Comparison of ENCODE assay signal across 8 mouse cellular contexts in the genomic region with DNA sequence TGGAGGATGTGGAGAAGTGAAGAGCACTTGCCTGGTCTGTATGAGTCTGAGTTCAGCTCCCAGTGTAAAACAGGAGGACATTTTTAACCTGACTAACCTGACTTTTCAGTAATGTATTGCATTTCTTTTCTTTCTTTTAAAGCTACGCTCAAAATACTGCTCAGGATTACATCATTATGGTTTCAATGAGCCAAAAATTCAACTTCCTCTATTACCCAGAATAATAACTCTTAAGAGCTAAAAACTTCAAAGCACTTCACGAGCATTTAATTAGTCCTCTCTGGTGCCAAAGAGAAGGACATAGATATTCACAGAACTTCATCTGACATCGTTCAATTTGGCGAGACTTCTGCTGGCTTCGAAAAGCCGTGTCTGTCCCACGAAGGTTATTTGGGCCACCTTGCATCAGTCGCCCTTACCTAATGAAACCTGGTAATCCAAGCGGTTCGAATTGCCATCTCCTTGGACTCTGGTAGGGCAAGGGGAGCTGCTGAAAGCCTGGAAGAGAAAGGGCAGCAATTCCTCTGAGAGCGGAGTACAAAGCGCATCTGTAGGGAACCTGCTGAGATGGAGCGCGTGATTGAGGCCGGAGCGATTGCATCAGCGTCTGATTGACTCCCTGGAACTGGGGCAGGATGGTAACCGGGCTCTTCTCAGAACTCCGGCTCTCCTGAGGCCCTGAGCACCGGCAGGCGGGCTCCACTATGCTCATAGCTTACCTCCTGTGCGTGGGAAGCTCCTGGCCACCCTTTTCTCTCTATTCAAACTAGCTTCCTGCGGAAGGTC. TPM values are rescaled to one million over a fixed set of nuclear protein-coding genes. Genes with fewer than 3 reads are reported as not detected.
A peak's percentile ranks its signal among the peaks of the same experiment; 100 is the strongest.
DNase-seq lines count a peak whose midpoint lies in the region; ATAC-seq lines count a peak whose summit lies in the region.

No protein-coding gene starts in this region.

- no peak for ATAC-seq in heart, embryonic 11.5 days (replicated peaks; ENCODE audit: insufficient number of reproducible peaks, low FRiP score, low TSS enrichment)
- no peak for ATAC-seq in hindbrain, embryonic 12.5 days (ENCODE audit: low FRiP score)

- H3K27me3 ChIP-seq in heart, embryonic 11.5 days (ENCODE audit: control insufficient read depth, insufficient read depth, low read length) = no peaks in the 10 kb centered on the region
- H3K27me3 ChIP-seq in forebrain, embryonic 10.5 days (ENCODE audit: poor library complexity, severe bottlenecking) = peaks cover 11% of the 10 kb centered on the region
- no peaks in the 10 kb centered on the region; the same call in 1 of the 2 replicates for H3K27me3 ChIP-seq in hindbrain, embryonic 12.5 days

- 29% methylated on average over 23 of the region's 23 CpGs for WGBS in heart, embryonic 11.5 days (ENCODE audit: insufficient replicate concordance)
- 17% methylated on average over 23 of the region's 23 CpGs for WGBS in forebrain, embryonic 10.5 days
- WGBS in hindbrain, embryonic 12.5 days = 23% methylated on average over 23 of the region's 23 CpGs

- no peaks in the 10 kb centered on the region for H3K9me3 ChIP-seq in heart, embryonic 11.5 days (replicated peaks; ENCODE audit: control insufficient read depth, low read length)
- H3K9me3 ChIP-seq in forebrain, embryonic 10.5 days = no peaks in the 10 kb centered on the region
- no peaks in the 10 kb centered on the region for H3K9me3 ChIP-seq in hindbrain, embryonic 12.5 days (replicated peaks)

- peak; percentile 95 for DNase-seq in heart, adult 11 months
- peak; percentile 54 for DNase-seq in forebrain, embryonic 10.5 days (ENCODE audit: extremely low spot score, low spot score)
- DNase-seq in layer of hippocampus, postnatal 10 days (ENCODE audit: low spot score in 2 of 2) = peak; percentile 34 to 43
- peak; percentile 58 to 67 for DNase-seq in lung, postnatal 4 days
- DNase-seq in right cerebral cortex, postnatal 4 days = peak; percentile 24
- DNase-seq in adipocyte (ENCODE audit: low spot score) = no peak

- no peaks in the 10 kb centered on the region for H3K4me1 ChIP-seq in heart, embryonic 11.5 days (ENCODE audit: control insufficient read depth, insufficient read depth, low read length)
- H3K4me1 ChIP-seq in forebrain, embryonic 10.5 days = peaks cover 10% of the 10 kb centered on the region
- peaks cover 5% of the 10 kb centered on the region; the same call in 1 of the 2 replicates for H3K4me1 ChIP-seq in hindbrain, embryonic 12.5 days

- no peak overlapping the region; the same call in 1 of the 2 replicates for H3K4me2 ChIP-seq in heart, embryonic 11.5 days
- peak overlapping the region; percentile 41 for H3K4me2 ChIP-seq in hindbrain, embryonic 12.5 days (replicated peaks)

- H3K36me3 ChIP-seq in heart, embryonic 11.5 days (ENCODE audit: control insufficient read depth, insufficient read depth, low read length) = no peaks in the 10 kb centered on the region
- no peaks in the 10 kb centered on the region for H3K36me3 ChIP-seq in forebrain, embryonic 10.5 days (replicated peaks)
- H3K36me3 ChIP-seq in hindbrain, embryonic 12.5 days = no peaks in the 10 kb centered on the region

- H3K27ac ChIP-seq in heart, embryonic 11.5 days (ENCODE audit: low read depth, low read length) = no peak overlapping the region
- peak overlapping the region; percentile 79 for H3K27ac ChIP-seq in forebrain, embryonic 10.5 days
- H3K27ac ChIP-seq in hindbrain, embryonic 12.5 days = no peak overlapping the region

- no peak overlapping the region for H3K4me3 ChIP-seq in heart, embryonic 11.5 days (ENCODE audit: low read depth, low read length)
- H3K4me3 ChIP-seq in forebrain, embryonic 10.5 days = peak overlapping the region; percentile 32
- no peak overlapping the region for H3K4me3 ChIP-seq in hindbrain, embryonic 12.5 days

- H3K9ac ChIP-seq in heart, embryonic 11.5 days (ENCODE audit: low read depth, low read length) = no peak overlapping the region; the same call in 1 of the 2 replicates
- H3K9ac ChIP-seq in hindbrain, embryonic 12.5 days = no peak overlapping the region

RNA-seq across cellular contexts. Expression of a gene that starts 11.4 kb away (rescaled TPM):
- polyA plus RNA-seq in heart, embryonic 11.5 days (2014; fragmentation: Nextera tagmentation; extraction: Ambion mirVana) = 30.1 and 31.5 TPM in 2 replicates
- polyA plus RNA-seq in forebrain, embryonic 10.5 days (2016; fragmentation: Nextera tagmentation; extraction: Ambion mirVana) = 50.9 and 54.3 TPM in 2 replicates
- 87.8 and 92.0 TPM in 2 replicates for polyA plus RNA-seq in hindbrain, embryonic 12.5 days (2016; fragmentation: Nextera tagmentation; extraction: Ambion mirVana)
- 10 to 100 TPM; 36.2 to 37.7 TPM for total RNA-seq in layer of hippocampus, postnatal 10 days (2021)

RNA-seq across cellular contexts. Expression of a gene that starts 11.6 kb away (rescaled TPM):
- polyA plus RNA-seq in heart, embryonic 11.5 days (2014; fragmentation: Nextera tagmentation; extraction: Ambion mirVana) = 1.7 and 2.0 TPM in 2 replicates
- 3.5 and 4.3 TPM in 2 replicates for polyA plus RNA-seq in forebrain, embryonic 10.5 days (2016; fragmentation: Nextera tagmentation; extraction: Ambion mirVana)
- 10.6 TPM in 2 replicates for polyA plus RNA-seq in hindbrain, embryonic 12.5 days (2016; fragmentation: Nextera tagmentation; extraction: Ambion mirVana)
- total RNA-seq in layer of hippocampus, postnatal 10 days (2021) = 1 to 10 TPM; 3.2 to 4.5 TPM
